Mouse (Mus musculus) bone marrow, adult 2 months (tissue): ENCODE measurements around the gene Gm14226.

Experiments used
- CTCF ChIP-seq: fragments of 200-500 bp; IDR thresholded peaks from 2 replicates; pipeline ENCODE4 v1.5.1; 2011; ENCODE audit warnings: low read length, control low read depth; ENCODE audit not compliant: control insufficient read depth, insufficient read depth
- POLR2A ChIP-seq: fragments of 200-500 bp; IDR thresholded peaks from 2 replicates; pipeline ENCODE4 v1.6.1; 2011; ENCODE audit warnings: low read depth, mild to moderate bottlenecking, control low read depth, low read length, borderline replicate concordance; ENCODE audit not compliant: control insufficient read depth

GRCm38 (mm10) chr2:155075649-155076048 lies 57.6 kb downstream of the Gm14226 start:
- TF ChIP-seq CTCF (no peak), POLR2A (no peak)
